10 mouse cellular contexts compared by ENCODE assay signal in the genomic region with DNA sequence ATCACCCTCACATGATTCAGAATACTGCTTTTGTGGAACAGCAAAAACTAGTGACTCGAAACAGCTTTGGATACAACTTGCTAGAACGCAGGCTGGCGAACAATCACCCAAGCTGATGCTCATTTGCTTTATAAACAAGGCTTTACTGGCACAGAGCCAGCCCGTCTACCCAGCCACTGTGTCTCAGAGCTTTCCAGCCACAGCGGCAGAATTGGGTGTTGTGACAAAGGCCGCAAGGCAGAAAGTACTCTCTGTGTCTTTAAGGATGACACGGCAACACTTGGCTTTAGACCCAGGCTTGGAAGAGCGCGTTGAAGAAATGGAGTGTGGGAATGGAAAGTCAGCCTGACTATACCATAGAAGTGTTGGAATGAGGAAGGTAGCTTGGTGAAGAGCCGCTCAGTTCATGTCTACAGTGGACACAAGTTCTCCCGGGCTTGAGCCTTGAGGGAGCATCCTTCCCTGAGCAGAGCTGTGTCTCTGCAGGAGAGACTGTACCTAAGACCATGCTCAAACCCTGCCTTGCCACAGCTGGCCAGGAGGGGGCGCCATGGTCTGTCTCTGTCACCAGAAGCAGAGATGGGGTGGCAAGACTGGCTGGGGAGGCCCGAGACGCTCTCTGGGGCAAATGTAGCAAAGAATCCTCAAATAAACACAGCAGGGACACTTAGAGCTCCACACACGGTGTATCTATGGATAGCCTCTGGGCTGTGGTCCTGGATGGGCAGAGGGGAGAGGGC.
DNase-seq lines count a peak whose midpoint lies in the region; ATAC-seq lines count a peak whose summit lies in the region.
"Had no signal": no experiment of that assay in that cellular context is flagged by ENCODE, and none has a peak within 500 bp of the region (broad histone marks: within the 10 kb centered on the region; RNA-seq: fewer than 3 reads in every experiment).

No protein-coding gene starts in this region.

- no peaks in the 10 kb centered on the region for H3K27me3 ChIP-seq in hindbrain, embryonic 11.5 days (ENCODE audit: control insufficient read depth, insufficient read depth, low read length)
- H3K27me3 ChIP-seq in hindbrain, embryonic 10.5 days (ENCODE audit: insufficient read depth, poor library complexity, severe bottlenecking): peaks cover under 1% of the 10 kb centered on the region; the same call in 1 of the 2 replicates
- H3K27me3 ChIP-seq: heart, embryonic 13.5 days had no signal

- no peak for ATAC-seq in hindbrain, embryonic 11.5 days (ENCODE audit: low FRiP score)

- no peaks in the 10 kb centered on the region for H3K4me1 ChIP-seq in hindbrain, embryonic 11.5 days (replicated peaks; ENCODE audit: control insufficient read depth, insufficient read depth, low read length)
- 0 out of 2 replicates have a peak, but pooled peaks cover 8% of the 10 kb centered on the region for H3K4me1 ChIP-seq in hindbrain, embryonic 10.5 days (replicated peaks)

- no peak overlapping the region for H3K4me3 ChIP-seq in hindbrain, embryonic 11.5 days (ENCODE audit: low read depth, low read length)
- no peak overlapping the region for H3K4me3 ChIP-seq in hindbrain, embryonic 10.5 days
- H3K4me3 ChIP-seq: heart, embryonic 13.5 days; myocyte had no signal

- H3K36me3 ChIP-seq in hindbrain, embryonic 11.5 days (ENCODE audit: control insufficient read depth, insufficient read depth, low read length): no peaks in the 10 kb centered on the region
- H3K36me3 ChIP-seq in hindbrain, embryonic 10.5 days: no peaks in the 10 kb centered on the region
- H3K36me3 ChIP-seq: heart, embryonic 13.5 days had no signal

- peak; percentile 34 for DNase-seq in hindbrain, embryonic 11.5 days (ENCODE audit: low spot score)
- DNase-seq in hindbrain, embryonic 10.5 days (ENCODE audit: low spot score): no peak
- DNase-seq in right cerebral cortex, adult 2 months (ENCODE audit: low spot score in 2 of 2): peak; percentile 29 to 36
- no peak for DNase-seq in right cerebral cortex, postnatal 25 days
- peak; percentile 52 to 66 for DNase-seq in layer of hippocampus, postnatal 10 days (ENCODE audit: low spot score in 2 of 2)
- DNase-seq in testis, postnatal 10 days (ENCODE audit: low spot score): peak; percentile 55
- DNase-seq in adrenal gland, postnatal 25 days: no peak
- no peak for DNase-seq in adrenal gland, adult 8-10 months

- no peak overlapping the region for H3K4me2 ChIP-seq in hindbrain, embryonic 11.5 days (replicated peaks; ENCODE audit: low read depth, low read length)
- H3K4me2 ChIP-seq: heart, embryonic 13.5 days had no signal

- H3K9me3 ChIP-seq in hindbrain, embryonic 11.5 days (ENCODE audit: control insufficient read depth, low read length): no peaks in the 10 kb centered on the region
- no peaks in the 10 kb centered on the region for H3K9me3 ChIP-seq in hindbrain, embryonic 10.5 days
- H3K9me3 ChIP-seq: heart, embryonic 13.5 days had no signal

- no peak overlapping the region for H3K9ac ChIP-seq in hindbrain, embryonic 11.5 days (ENCODE audit: low read depth, low read length)
- H3K9ac ChIP-seq: heart, embryonic 13.5 days had no signal

- WGBS in hindbrain, embryonic 11.5 days: 84% methylated on average over 15 of the region's 15 CpGs
- 87% methylated on average over 15 of the region's 15 CpGs for WGBS in hindbrain, embryonic 10.5 days

- no peak overlapping the region for H3K27ac ChIP-seq in hindbrain, embryonic 11.5 days (ENCODE audit: low read depth, low read length)
- H3K27ac ChIP-seq in hindbrain, embryonic 10.5 days: no peak overlapping the region
- H3K27ac ChIP-seq: heart, embryonic 13.5 days had no signal

Comparison
In these comparisons a context has a peak if more than half of its experiments do, and no peak if none do; other contexts are left out.
1. DNase-seq: peak in hindbrain, embryonic 11.5 days (single experiment), right cerebral cortex, adult 2 months (2 of 2), layer of hippocampus, postnatal 10 days (2 of 2) and testis, postnatal 10 days (single experiment); none in hindbrain, embryonic 10.5 days (single experiment), right cerebral cortex, postnatal 25 days (single experiment), adrenal gland, postnatal 25 days (single experiment) and adrenal gland, adult 8-10 months (single experiment).